Mouse (Mus musculus): Measurements from ENCODE around the gene Otub2. TPM values are rescaled to one million over a fixed set of nuclear protein-coding genes. Genes with fewer than 3 reads are reported as not detected.

The Otub2 gene
- total and polyA plus RNA-seq, 3 experiments, result 8.4 to 126 (median 12.3) TPM

GRCm38 (mm10) chr12:103407720-103408119 is 19.2 kb downstream of the Otub2 start, which contains the start of gene 9330161L09Rik:
Gene 9330161L09Rik (minus strand): TSS chr12:103407820.
- TF ChIP-seq EP300 (IDR thresholded peaks at IDR 0.05; ENCODE audit: low read depth in 1 of 2, low read length in 2 of 2), result no peak
- no peak for TF ChIP-seq RCOR1 (IDR thresholded peaks at IDR 0.05; ENCODE audit: low read depth, low read length)
- TF ChIP-seq ETS1 (IDR thresholded peaks at IDR 0.05; ENCODE audit: low read depth, low read length), result no peak
- no peak for TF ChIP-seq MEF2A (IDR thresholded peaks at IDR 0.05; ENCODE audit: extremely low read depth, insufficient replicate concordance, low read depth, low read length, poor library complexity, severe bottlenecking)
- TF ChIP-seq ZC3H11A (IDR thresholded peaks at IDR 0.05; ENCODE audit: low read depth, low read length), result no peak
- TF ChIP-seq MYB (IDR thresholded peaks at IDR 0.05; ENCODE audit: low read depth, low read length), result no peak
- no peak for TF ChIP-seq CTCF (IDR thresholded peaks at IDR 0.05 in 2 of 3, conservative IDR thresholded peaks at IDR 0.05 in 1 of 3; ENCODE audit: control insufficient read depth in 1 of 3, insufficient read depth in 1 of 3, low read depth in 2 of 3, low read length in 3 of 3, poor library complexity in 1 of 3, severe bottlenecking in 1 of 3)
- no peak for TF ChIP-seq MAZ (IDR thresholded peaks at IDR 0.05; ENCODE audit: low read depth, low read length)
- TF ChIP-seq TAL1 (IDR thresholded peaks at IDR 0.05; ENCODE audit: low read length), result no peak
- TF ChIP-seq POLR2A (IDR thresholded peaks at IDR 0.05; ENCODE audit: control insufficient read depth in 1 of 2, insufficient read depth in 1 of 2, low read depth in 1 of 2, low read length in 2 of 2, poor library complexity in 1 of 2), result no peak
- TF ChIP-seq E2F4 (IDR thresholded peaks at IDR 0.05; ENCODE audit: borderline replicate concordance, low read depth, low read length), result no peak
- TF ChIP-seq GATA1 (IDR thresholded peaks at IDR 0.05; ENCODE audit: low read depth, low read length), result no peak
- no peak for TF ChIP-seq USF2 (IDR thresholded peaks at IDR 0.05; ENCODE audit: borderline replicate concordance in 1 of 2, insufficient read depth in 1 of 2, low read depth in 1 of 2, low read length in 2 of 2)
- no peak for TF ChIP-seq ELF1 (IDR thresholded peaks at IDR 0.05; ENCODE audit: low read depth, low read length)
- TF ChIP-seq CHD1 (IDR thresholded peaks at IDR 0.05; ENCODE audit: low read depth, low read length), result no peak
- DNase-seq (ENCODE audit: low read depth, low spot score), result no peak
- Histone ChIP-seq H3K9me3 (replicated peaks; ENCODE audit: insufficient read depth, low read length) (no peaks in the 10 kb centered on the region), H3K4me3 (ENCODE audit: control insufficient read depth in 1 of 2, insufficient read depth in 1 of 2, low read depth in 2 of 2, low read length in 2 of 2) (no peak within 1 kb of the TSS), H3K4me1 (ENCODE audit: control insufficient read depth in 1 of 2, insufficient read depth in 2 of 2, low read length in 2 of 2) (peaks cover 0 to 1% of the 10 kb centered on the region in 2 experiments; a peak in 2 of 4 replicates), H3K79me2 (ENCODE audit: control insufficient read depth, insufficient read depth, low read length, poor library complexity) (no peaks in the 10 kb centered on the region), H3K27ac (ENCODE audit: control insufficient read depth, low read depth, low read length) (no peak within 1 kb of the TSS), H3K9ac (ENCODE audit: control insufficient read depth, low read depth, low read length, poor library complexity, severe bottlenecking) (no peak within 1 kb of the TSS), H3K36me3 (ENCODE audit: control insufficient read depth in 1 of 2, insufficient read depth in 2 of 2, low read length in 2 of 2) (peaks cover 0 to 16% of the 10 kb centered on the region in 2 experiments; a peak in 2 of 4 replicates), H3K27me3 (ENCODE audit: control insufficient read depth in 1 of 2, insufficient read depth in 2 of 2, low read length in 2 of 2) (no peaks in the 10 kb centered on the region)

- no peak for DNase-seq (ENCODE audit: low read depth, low spot score)
- Histone ChIP-seq H3K9ac (ENCODE audit: control insufficient read depth, low read depth, low read length, poor library complexity, severe bottlenecking) (no peak overlapping the region), H3K36me3 (ENCODE audit: control insufficient read depth in 1 of 2, insufficient read depth in 2 of 2, low read length in 2 of 2) (peaks cover 0 to 18% of the 10 kb centered on the region in 2 experiments; a peak in 3 of 4 replicates), H3K27me3 (ENCODE audit: control insufficient read depth in 1 of 2, insufficient read depth in 2 of 2, low read length in 2 of 2) (no peaks in the 10 kb centered on the region), H3K27ac (ENCODE audit: control insufficient read depth, low read depth, low read length) (no peak overlapping the region), H3K4me3 (ENCODE audit: control insufficient read depth in 1 of 2, insufficient read depth in 1 of 2, low read depth in 2 of 2, low read length in 2 of 2) (no peak overlapping the region), H3K9me3 (replicated peaks; ENCODE audit: insufficient read depth, low read length) (no peaks in the 10 kb centered on the region), H3K4me1 (ENCODE audit: control insufficient read depth in 1 of 2, insufficient read depth in 2 of 2, low read length in 2 of 2) (peaks cover 0 to 2% of the 10 kb centered on the region in 2 experiments; a peak in 2 of 4 replicates), H3K79me2 (ENCODE audit: control insufficient read depth, insufficient read depth, low read length, poor library complexity) (no peaks in the 10 kb centered on the region)
- no peak for TF ChIP-seq POLR2A (IDR thresholded peaks at IDR 0.05; ENCODE audit: control insufficient read depth in 1 of 2, insufficient read depth in 1 of 2, low read depth in 1 of 2, low read length in 2 of 2, poor library complexity in 1 of 2)
- TF ChIP-seq MYC (IDR thresholded peaks at IDR 0.05; ENCODE audit: low read depth, low read length), result no peak
- no peak for TF ChIP-seq RCOR1 (IDR thresholded peaks at IDR 0.05; ENCODE audit: low read depth, low read length)
- TF ChIP-seq TCF12 (IDR thresholded peaks at IDR 0.05; ENCODE audit: low read depth, low read length), result no peak
- TF ChIP-seq UBTF (IDR thresholded peaks at IDR 0.05; ENCODE audit: borderline replicate concordance, insufficient read depth, low read depth, low read length), result no peak
- TF ChIP-seq MAFK (IDR thresholded peaks at IDR 0.05; ENCODE audit: borderline replicate concordance, low read depth, low read length), result no peak
- no peak for TF ChIP-seq MAX (IDR thresholded peaks at IDR 0.05; ENCODE audit: low read length)
- no peak for TF ChIP-seq ELF1 (IDR thresholded peaks at IDR 0.05; ENCODE audit: low read depth, low read length)
- TF ChIP-seq MEF2A (IDR thresholded peaks at IDR 0.05; ENCODE audit: extremely low read depth, insufficient replicate concordance, low read depth, low read length, poor library complexity, severe bottlenecking), result no peak
- TF ChIP-seq MAZ (IDR thresholded peaks at IDR 0.05; ENCODE audit: low read depth, low read length), result no peak
Observed at GRCm38 (mm10) chr12:103408144-103408543, 19.7 kb downstream of the Otub2 start.

All from MEL (cell line).